ENCODE assay signal across 17 mouse cellular contexts in genomic region chr7:73251187-73251740, GRCm38 (mm10).
"Had no signal": no experiment of that assay in that cellular context is flagged by ENCODE, and none has a peak within 500 bp of the region (broad histone marks: within the 10 kb centered on the region; RNA-seq: fewer than 3 reads in every experiment).

No protein-coding gene starts in this region.

- H3K4me1 ChIP-seq: liver, embryonic 12.5 days; liver, embryonic 15.5 days; stomach, embryonic 15.5 days had no signal

- H3K27me3 ChIP-seq: limb, embryonic 13.5 days; liver, embryonic 12.5 days; liver, embryonic 15.5 days; midbrain, embryonic 12.5 days; stomach, embryonic 15.5 days had no signal

- H3K9me3 ChIP-seq: limb, embryonic 10.5 days; limb, embryonic 13.5 days; liver, embryonic 12.5 days; liver, embryonic 15.5 days; midbrain, embryonic 12.5 days; stomach, embryonic 15.5 days had no signal

- H3K4me2 ChIP-seq: limb, embryonic 13.5 days; liver, embryonic 12.5 days; liver, embryonic 15.5 days; midbrain, embryonic 12.5 days; stomach, embryonic 15.5 days had no signal

- H3K27ac ChIP-seq: layer of hippocampus, adult 2 months; limb, embryonic 10.5 days; limb, embryonic 13.5 days; liver, embryonic 12.5 days; liver, embryonic 15.5 days; macrophage; midbrain, embryonic 12.5 days; stomach, embryonic 15.5 days had no signal

- DNase-seq: layer of hippocampus, adult 9-11 months; liver; lung, adult 2 months; right cerebral cortex, postnatal 25 days; spleen, adult 18-20 months; thymus, postnatal 25 days had no signal

- ATAC-seq: intestine, postnatal 0 days; liver, embryonic 12.5 days; lung, postnatal 0 days; midbrain, embryonic 16.5 days had no signal

- H3K9ac ChIP-seq: limb, embryonic 13.5 days; liver, embryonic 12.5 days; liver, embryonic 15.5 days; midbrain, embryonic 12.5 days; stomach, embryonic 15.5 days had no signal

- H3K36me3 ChIP-seq: limb, embryonic 10.5 days; limb, embryonic 13.5 days; liver, embryonic 12.5 days; liver, embryonic 15.5 days; midbrain, embryonic 12.5 days; stomach, embryonic 15.5 days had no signal

- H3K4me3 ChIP-seq: layer of hippocampus, adult 2 months; limb, embryonic 10.5 days; limb, embryonic 13.5 days; liver, embryonic 12.5 days; liver, embryonic 15.5 days; midbrain, embryonic 12.5 days; stomach, embryonic 15.5 days had no signal
